Mouse (Mus musculus): ENCODE results near the gene Dnase2a.
"Not testable (repeated sequence)": the region's sequence is repeated elsewhere in the genome, so short reads cannot be mapped to it uniquely, and the experiment has no call there.

Gene Dnase2a

GRCm38 (mm10) chr8:84907979-84908378 lies 381 bp upstream of the Dnase2a start:
- not testable (repeated sequence) for DNase-seq

DNA sequence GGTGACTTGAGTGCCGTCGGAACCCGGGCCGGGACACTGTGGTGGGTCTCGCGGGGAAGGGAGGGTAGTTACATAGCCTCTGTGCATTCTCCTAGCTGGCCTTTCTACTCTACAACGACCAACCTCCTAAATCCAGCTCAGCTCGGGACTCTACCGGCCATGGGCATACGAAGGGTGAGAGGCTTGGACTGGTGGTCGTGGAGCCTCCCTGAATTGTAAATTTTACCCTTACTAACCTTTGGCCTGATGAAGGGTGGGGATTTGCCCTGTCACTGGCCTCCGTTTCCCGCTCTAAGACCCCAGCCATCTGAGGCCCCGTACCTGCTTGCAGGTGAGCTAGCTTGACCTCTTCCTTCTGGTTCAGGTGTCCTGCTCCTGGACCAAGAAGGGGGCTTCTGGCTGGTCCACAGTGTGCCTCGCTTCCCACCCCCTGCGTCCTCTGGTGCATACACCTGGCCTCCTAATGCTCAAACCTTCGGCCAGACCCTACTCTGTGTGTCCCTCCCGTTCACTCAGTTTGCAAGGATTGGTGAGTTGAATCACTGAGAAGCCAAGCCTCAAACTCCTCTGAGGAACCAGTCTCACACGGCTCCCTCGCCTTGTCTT lies 905 bp downstream of the Dnase2a start:
- no peak for DNase-seq

GRCm38 (mm10) chr8:84909949-84910348 lies 1.6 kb downstream of the Dnase2a start:
- no peak for DNase-seq

GRCm38 (mm10) chr8:84910551-84910950 lies 2.2 kb downstream of the Dnase2a start:
- DNase-seq = peak; percentile 77

GRCm38 (mm10) chr8:84911854-84912253 lies 3.5 kb downstream of the Dnase2a start:
- no peak for DNase-seq

- no peak for DNase-seq
Observed at GRCm38 (mm10) chr8:84912391-84912790, 4.0 kb downstream of the Dnase2a start.

DNA sequence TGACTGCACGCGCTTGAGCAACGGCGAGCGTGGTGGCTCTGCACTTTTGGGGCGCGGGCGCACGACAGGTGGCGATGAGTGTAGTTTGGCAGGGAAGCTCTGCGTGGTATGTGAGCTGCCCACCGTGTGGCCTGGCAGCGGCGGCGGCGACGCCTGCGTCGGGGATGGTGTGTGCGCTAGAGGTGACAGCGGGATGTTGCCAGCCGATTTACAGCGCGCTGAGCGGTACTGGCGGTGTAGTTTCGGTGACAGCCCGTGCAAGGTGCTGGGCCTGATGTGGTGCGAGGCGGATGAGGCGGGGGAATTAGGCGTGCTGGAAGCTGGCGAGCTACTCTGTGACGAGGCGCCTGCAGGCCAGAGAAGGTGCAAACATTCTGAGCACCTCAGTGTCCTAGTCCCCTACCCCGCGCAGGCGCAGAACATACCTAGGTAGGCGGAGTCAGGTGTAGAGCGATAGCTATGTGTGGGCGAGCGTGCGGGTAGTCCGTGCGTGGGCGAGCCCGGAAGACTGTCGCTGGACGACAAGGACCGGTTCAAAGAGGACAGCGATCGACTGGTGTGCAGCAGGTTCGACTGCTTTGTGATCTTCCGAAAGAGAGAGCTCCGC lies 4.6 kb downstream of the Dnase2a start:
- peak; percentile 81 for DNase-seq

DNA sequence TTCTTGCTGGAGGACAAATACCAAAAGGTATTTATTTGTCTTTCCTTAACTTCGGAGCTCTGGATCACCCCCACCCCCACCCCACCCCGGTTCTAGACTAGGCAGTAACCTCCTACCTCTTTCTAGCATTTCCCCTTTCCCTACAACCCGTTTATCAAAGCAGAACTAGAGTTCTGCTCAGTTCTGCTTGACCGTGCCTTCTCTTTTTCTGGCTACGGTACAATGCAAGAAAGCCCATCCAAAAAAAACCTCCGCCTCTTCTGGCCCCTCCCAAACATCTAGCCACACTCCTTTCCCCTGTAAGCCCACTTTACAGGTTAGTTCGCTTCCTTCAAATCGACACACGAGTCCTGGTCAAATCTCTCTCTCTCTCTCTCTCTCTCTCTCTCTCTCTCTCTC lies 5.1 kb downstream of the Dnase2a start:
- no peak for DNase-seq

GRCm38 (mm10) chr8:84913960-84914359 lies 5.6 kb downstream of the Dnase2a start:
- DNase-seq = no peak

DNA sequence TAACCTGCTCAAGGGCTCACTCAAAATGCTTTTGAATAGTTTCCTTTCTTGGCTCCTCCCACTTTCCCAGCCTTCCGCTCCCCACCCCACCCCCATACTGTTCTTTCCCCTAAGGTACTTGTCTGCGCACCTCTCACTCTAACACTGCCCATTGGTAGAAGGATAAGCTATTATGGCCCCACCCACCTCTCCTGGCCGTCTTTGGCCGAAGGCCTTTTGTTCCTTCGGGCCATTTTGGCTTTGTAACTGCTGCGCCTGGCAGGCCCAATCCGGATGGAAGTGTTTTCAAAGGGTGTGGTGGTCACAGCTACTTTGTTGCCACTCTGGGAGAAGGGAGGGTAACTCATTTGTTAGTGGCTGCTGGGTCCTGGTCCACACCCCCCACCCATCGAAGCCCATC lies 6.9 kb downstream of the Dnase2a start:
- no peak for DNase-seq

DNA sequence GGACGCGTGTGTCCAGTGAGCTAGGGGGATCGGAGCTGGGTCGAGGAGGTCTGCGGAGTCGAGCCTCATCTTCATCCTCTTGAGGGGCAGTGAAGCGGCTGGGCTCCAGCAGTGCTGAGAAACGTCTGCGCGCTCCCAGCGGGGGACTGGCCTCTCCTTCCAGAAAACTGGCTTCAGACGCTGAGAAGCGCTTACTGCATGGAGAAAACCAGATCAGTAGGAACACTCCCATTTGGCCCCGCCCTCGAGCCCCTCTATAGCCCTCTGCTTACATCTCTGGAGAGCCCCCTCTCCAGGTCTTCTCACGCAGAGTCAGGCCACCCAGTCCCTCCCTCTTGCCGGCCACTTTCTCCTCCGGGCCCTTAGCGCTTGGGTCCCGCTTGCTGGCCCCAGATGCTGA lies 9.4 kb downstream of the Dnase2a start:
- DNase-seq = no peak

GRCm38 (mm10) chr8:84918646-84919045 lies 10.3 kb downstream of the Dnase2a start:
- no peak for DNase-seq

DNA sequence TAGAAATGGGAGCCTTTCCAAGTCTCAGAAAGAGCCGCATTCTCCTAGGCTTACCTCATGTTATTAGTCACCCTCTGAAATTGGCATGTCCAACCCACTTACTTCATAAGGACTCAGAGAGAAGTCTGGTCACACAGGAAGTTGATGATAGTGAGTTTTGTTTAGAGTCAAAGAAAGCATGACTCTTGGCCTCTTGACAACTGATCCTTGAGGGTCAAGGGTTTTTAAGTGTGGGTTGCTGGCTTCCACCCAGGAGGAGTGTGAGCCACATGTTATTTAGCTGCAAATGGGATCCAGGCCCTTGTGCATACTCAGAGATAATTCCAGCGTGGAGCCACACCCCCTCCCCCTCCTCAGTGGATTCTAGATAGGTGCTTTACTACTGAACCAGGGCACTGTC lies 13.2 kb downstream of the Dnase2a start:
- no peak for DNase-seq

DNA sequence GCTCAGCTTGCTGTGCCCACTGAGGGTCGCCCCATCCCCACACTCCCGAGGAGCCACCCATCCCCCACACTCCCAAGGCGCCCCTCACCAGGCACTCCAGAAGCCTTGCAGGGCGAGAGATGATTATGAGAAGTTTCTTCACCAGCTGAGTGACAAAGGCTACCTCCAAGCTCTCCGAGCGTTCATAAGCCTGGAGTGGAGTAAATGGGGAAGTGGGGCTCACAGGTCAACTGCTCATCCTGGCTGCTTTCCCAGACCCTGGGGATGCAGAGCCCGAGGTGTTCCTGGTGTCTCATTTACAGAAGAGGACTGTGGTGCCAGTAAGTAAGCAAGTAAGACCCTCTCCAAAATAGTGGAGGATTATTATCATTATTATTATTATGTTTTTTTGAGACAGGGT lies 17.2 kb downstream of the Dnase2a start:
- DNase-seq = no peak

GRCm38 (mm10) chr8:84927513-84927912 lies 19.2 kb downstream of the Dnase2a start:
- no peak for DNase-seq

DNA sequence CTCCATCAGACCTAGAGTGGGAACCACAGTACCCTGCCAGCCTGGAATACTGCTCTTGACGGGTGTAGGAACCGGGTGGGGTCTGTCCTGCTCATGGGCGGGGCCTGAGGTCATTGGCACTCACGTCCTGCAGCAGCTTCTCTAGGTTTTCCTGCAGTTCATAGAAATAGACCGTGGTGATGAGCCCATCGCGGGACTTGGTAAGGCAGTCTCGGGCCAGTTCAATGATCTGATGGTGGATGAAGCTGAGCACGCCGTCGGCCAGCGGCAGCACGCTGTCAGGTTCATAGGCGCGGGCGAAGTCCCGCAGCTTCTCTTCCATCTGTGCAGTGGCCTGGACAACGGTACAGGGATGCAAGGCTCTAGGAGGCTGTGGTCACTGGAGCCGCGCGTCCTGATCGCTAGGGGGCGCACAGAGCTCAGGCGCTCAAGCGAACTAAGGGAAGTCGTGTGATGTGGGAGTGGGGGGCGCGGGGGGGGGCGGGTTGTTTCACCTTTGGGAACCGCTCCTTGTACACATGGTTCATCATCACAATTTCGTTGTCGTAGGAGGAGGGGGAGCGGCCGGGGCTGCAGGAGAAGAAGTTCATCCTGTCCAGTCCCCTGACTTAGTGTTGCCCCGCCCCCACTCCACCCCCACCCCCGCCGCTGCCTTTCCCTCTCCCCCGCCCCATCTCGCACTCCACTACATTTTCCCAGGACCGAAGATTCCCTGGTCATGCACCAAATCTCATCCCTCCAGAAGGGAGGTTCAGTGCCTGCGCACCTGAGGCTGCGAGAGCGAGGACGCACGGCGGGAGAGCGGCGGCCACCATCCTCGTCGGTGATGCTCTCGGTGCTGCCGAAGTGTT lies 20.3 kb downstream of the Dnase2a start:
- DNase-seq = peak; percentile 83

DNA sequence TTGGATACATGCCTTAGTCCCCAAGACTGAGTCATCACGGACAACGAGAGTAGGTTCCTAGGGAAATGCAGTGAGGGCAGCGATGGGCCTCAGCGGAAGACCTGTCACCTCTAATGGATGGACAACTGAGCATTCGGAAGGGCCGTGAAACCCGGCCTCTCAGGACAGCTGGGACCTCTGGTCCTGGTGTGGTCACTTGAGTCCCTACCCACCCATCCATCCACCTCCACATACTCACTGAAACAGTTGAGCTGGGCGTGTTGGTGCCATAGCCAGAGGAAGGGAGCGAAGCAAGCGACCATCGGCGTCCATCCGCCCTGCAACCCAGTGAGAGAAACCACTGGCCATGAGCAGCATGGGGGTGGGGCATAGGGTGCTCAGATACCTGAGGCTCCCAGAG lies 22.2 kb downstream of the Dnase2a start:
- no peak for DNase-seq

- no peak for DNase-seq
Observed at GRCm38 (mm10) chr8:84933767-84934559, 25.6 kb downstream of the Dnase2a start.

DNA sequence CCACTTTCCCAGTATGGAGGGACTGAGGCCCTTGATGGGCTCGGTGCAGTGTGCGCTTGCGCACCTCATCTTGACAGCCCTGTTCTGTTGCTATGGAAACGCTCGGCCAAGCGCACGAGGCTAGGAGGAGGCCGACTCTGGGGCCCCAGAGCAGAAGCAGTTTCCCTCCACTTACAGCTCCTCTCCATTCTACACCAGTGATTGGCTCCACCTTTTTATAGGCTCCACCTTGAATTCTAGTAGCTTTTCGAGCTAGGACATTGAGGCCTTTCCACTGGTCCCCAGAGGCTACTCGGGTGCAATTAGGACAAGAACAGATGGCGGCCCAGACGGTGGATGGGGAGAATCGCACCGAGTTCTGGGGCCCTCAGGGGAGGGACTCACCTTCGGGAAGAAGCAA lies 26.5 kb downstream of the Dnase2a start:
- DNase-seq = peak; percentile 77

DNA sequence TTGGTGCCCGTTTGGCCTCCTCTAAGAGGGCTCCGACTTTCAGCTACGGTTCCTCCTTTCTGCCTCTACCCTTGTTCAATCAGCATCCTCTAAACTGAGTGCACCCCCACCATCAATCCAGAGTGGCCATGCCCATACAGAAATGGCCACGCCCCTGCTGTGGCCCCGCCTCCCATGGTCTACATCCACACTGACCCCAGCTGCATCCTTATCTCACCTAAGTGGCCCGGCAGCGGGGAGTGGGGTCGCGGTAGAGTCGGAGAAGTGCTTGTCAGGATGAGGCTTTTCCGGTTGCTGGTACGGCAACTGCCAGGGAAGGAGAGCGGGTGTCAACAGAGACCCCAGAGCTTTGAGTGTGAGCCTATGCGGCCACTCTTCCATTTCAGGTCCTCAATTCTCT lies 27.1 kb downstream of the Dnase2a start:
- peak; percentile 59 for DNase-seq

DNA sequence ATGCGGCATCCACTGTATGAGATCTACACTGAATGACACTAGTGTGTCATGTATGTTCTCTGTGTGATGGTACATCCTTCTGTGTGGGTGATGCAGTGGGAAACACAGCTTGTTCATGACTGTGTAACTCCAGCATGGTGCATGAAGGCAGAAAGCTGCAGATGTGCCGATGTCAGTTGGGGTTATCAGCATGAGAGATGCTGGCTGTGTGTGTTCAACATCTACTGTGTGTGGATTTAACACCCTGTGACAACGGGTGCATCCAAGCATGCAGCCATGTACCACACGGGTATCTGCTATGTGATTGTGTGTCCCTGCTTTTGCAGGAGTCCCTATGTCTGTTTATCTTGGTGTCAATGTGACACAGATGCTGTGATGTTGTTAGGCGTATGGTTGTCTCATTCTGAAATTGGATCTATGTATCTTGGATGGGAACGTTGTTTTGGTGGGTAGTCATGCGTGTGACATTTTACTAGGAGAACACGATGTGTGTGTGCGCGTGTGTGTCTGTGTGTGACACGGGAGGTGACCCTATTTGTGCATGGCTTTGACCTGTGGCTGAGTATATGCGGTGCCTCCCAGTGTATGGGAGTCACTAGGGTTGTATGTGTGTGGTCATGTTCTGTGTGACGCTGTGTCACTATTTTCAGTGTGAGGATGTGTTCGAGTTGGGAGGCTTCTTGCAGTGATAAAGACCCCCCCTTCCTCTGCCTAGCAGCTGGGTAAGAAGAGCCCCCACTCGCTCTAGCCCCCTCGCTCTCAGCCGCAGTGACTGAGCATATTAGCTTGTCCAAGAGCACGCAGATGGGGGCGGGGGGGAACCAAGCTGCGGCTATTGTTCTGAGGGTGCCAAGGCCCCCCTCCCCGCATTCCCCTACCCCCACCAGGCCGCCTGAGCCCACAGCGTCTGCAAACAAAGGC lies 27.9 kb downstream of the Dnase2a start:
- peak; percentile 44 for DNase-seq

GRCm38 (mm10) chr8:84936962-84937546 lies 28.7 kb downstream of the Dnase2a start, which contains the start of gene Mast1:
Mast1 (minus strand) TSS chr8:84937359.
- peak; percentile 84 for DNase-seq

Data from cerebellum, adult 8-10 months (tissue).